Mouse (Mus musculus) spleen, adult 2 months (tissue): Measurements from ENCODE around the gene Ppp1cb. TPM values are rescaled to one million over a fixed set of nuclear protein-coding genes. Genes with fewer than 3 reads are reported as not detected.

ENCODE experiments used
- DNase-seq, 2 experiments: peaks; one replicate each; pipeline versions ENCODE4 v3.0.0 to v3.0.0-alpha.2; 2012 to 2021; ENCODE audit warnings: low spot score in 2 of 2, low read depth in 1 of 2
- H3K27ac ChIP-seq: fragments of 200-500 bp; 2 replicates; pipeline ENCODE4 v1.5.1; 2012; ENCODE audit warnings: low read length, inconsistent platforms; ENCODE audit not compliant: insufficient read depth
- H3K27me3 ChIP-seq: fragments of 200-500 bp; 2 replicates; pipeline ENCODE4 v1.6.1; 2012; ENCODE audit warnings: mild to moderate bottlenecking, moderate library complexity, low read length, inconsistent platforms; ENCODE audit not compliant: control insufficient read depth, insufficient read depth
- H3K36me3 ChIP-seq: fragments of 200-500 bp; 2 replicates; pipeline ENCODE4 v1.6.1; 2012; ENCODE audit warnings: mild to moderate bottlenecking, low read length, inconsistent platforms; ENCODE audit not compliant: control insufficient read depth, insufficient read depth
- H3K4me1 ChIP-seq: fragments of 200-500 bp; 2 replicates; pipeline ENCODE4 v1.6.1; 2011; ENCODE audit warnings: inconsistent platforms; ENCODE audit not compliant: control insufficient read depth, insufficient read depth, insufficient read length
- H3K4me3 ChIP-seq: fragments of 200-500 bp; 2 replicates; pipeline ENCODE4 v1.5.1; 2011; ENCODE audit warnings: mild to moderate bottlenecking, inconsistent platforms; ENCODE audit not compliant: insufficient read depth, insufficient read length; ENCODE audit errors: extremely low read depth
- CTCF ChIP-seq: fragments of 200-500 bp; IDR thresholded peaks from 2 replicates; pipeline ENCODE4 v1.5.1; 2011; ENCODE audit warnings: mild to moderate bottlenecking, inconsistent platforms; ENCODE audit not compliant: insufficient read depth, insufficient read length, insufficient replicate concordance; ENCODE audit errors: extremely low read depth
- POLR2A ChIP-seq: fragments of 200-500 bp; IDR thresholded peaks from 2 replicates; pipeline ENCODE4 v1.6.1; 2011; ENCODE audit warnings: low read depth, low read length, inconsistent platforms
- WGBS: fragments of 180-500 bp; shearing (Covaris S2); methylation state at CpG from one replicate; pipeline ENCODE4 v1.1.7; 2018; 5-methylcytosine and 5-hydroxymethylcytosine counted together
- polyA plus RNA-seq: library from polyadenylated mRNA; depleted of rRNA; stranded (reverse); fragments of >200 nt; gene quantifications from 2 replicates; pipeline ENCODE4 v1.2.3, GENCODE M21; 2012

Ppp1cb gene
- polyA plus RNA-seq, 1 experiment: 14.8 TPM

DNA sequence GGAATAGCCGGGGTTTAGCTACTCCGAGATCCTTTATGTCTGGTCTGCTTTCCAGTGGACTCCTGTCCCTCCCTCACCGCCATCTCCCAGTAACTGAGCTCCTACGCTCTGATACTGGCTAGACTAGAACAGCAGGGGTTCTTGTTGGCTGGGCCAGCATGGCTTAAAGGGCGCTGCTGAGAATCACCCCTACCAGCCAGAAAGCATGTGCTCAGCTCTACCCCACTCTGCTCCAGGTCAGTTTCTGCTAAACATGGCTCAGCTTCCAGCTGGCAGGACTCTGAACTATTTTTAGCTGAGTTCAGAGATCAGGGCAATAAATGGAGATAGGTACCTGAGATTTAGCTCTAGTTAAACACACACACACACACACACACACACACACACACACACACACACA lies 12.2 kb upstream of the Ppp1cb start:
- H3K4me1 ChIP-seq: no peaks in the 10 kb centered on the region
- WGBS: 93% methylated on average over 5 of the region's 5 CpGs
- no peaks in the 10 kb centered on the region for H3K27me3 ChIP-seq
- no peak overlapping the region for H3K4me3 ChIP-seq
- no peak for TF ChIP-seq POLR2A
- no peak for TF ChIP-seq CTCF
- DNase-seq: no peak
- H3K27ac ChIP-seq: no peak overlapping the region
- no peaks in the 10 kb centered on the region for H3K36me3 ChIP-seq

DNA sequence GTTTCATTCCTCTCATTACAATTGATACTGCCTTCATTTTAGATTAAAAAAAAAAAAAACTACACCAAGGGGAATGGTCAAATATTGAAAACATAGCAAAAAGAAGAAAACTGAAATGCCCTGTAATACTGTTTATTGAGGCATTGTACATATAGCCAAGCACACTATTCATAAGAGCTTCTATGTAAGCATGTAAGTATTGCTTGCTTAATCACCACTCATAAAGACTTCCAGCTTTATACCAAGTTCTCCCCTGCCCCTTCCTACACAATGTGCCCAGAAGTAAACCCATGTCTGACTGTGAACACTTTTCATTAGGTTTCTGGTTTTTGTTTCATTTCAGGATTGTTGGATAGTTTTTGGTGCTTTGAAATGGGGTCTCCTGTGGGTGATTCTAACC lies 11.8 kb upstream of the Ppp1cb start:
- H3K36me3 ChIP-seq: no peaks in the 10 kb centered on the region
- no peaks in the 10 kb centered on the region for H3K27me3 ChIP-seq
- DNase-seq: no peak
- H3K4me1 ChIP-seq: no peaks in the 10 kb centered on the region
- H3K4me3 ChIP-seq: no peak overlapping the region
- H3K27ac ChIP-seq: no peak overlapping the region
- TF ChIP-seq CTCF (no peak), POLR2A (no peak)

DNA sequence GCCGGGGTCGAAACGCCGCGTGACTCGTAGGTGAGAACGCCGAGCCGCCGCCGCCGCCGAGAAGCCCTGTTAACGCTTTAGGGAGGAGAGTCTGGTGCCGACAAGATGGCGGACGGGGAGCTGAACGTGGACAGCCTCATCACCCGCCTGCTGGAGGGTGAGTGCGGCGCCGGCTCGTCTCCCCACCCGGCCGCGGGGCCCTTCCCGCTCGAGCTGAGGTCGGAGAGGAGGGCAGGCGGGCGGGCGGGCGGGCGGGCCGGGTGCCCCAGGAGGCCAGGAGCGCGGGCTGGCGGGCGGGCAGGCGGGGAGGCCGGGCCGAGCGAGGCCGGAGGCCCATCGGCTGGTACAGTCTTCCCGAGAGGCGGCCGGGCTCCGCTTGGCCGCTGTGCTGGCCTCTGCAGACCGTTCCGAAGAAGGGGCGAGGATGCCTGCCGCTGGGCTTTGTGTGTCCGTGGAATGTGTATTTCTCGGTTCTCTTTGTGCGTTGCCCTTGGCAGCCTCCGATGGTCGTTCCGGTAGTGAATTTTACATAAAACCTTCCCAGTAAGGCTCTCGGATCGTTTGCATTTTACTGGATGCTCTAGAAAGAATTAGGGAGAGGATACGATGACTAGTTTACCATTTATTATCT lies 723 bp downstream of the Ppp1cb start:
- WGBS: 2% methylated on average over 52 of the region's 63 CpGs
- no peak for DNase-seq
- no peak for TF ChIP-seq CTCF
- TF ChIP-seq POLR2A: no peak
- peaks cover 4% of the 10 kb centered on the region for H3K4me1 ChIP-seq
- peak overlapping the region; percentile 93 for H3K27ac ChIP-seq
- H3K4me3 ChIP-seq: peak overlapping the region; percentile 72
- no peaks in the 10 kb centered on the region for H3K36me3 ChIP-seq
- H3K27me3 ChIP-seq: no peaks in the 10 kb centered on the region

DNA sequence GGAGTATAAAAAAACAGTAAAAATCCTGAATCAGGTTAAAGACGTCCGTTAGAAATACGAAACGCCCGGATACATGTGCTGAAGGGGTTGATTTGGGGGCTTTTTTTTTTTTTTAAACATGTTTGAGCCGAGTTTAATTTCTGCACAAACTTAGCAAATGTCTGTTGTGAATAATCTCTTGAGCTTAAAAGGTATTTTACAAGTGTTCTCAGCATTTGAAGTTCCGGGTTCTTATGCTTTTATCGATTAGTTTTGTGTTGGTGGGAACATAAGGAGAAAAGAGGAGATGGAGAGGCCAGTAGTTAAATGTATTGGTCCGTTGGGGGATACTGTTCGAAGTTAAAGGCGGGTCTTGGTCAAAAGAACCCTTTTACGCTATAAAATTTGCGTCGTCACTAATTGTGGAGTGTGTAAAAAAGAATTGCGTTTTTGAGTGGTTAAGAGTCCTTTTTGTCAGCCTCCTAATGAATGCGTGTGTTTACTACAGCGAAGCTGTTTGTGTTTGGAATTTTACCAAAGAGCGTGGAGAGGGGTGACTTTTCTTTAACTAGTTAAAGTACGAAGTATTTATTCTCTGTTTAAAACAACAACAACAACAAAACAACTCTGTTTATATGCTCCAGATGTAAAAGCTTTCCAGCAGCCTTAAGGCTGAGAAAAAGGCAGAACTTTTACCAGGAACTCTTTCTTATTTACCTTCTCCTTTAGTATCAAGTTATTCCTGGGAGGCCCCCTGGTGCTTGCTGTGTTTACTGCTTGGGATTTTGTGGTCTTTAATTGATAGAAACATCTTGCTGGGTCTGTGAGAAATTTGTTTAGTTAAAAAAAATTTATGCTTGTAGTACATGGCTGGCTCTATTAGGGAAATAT lies 1.5 kb downstream of the Ppp1cb start:
- Histone ChIP-seq H3K27ac (peak overlapping the region; percentile 32; the same call in 1 of the 2 replicates), H3K4me3 (peak overlapping the region; percentile 72), H3K36me3 (no peaks in the 10 kb centered on the region), H3K27me3 (no peaks in the 10 kb centered on the region), H3K4me1 (peaks cover 4% of the 10 kb centered on the region)
- TF ChIP-seq CTCF (no peak), POLR2A (no peak)
- under 1% methylated on average over 19 of the region's 19 CpGs for WGBS
- DNase-seq: peak in 1 of 2 experiments; percentile 19

DNA sequence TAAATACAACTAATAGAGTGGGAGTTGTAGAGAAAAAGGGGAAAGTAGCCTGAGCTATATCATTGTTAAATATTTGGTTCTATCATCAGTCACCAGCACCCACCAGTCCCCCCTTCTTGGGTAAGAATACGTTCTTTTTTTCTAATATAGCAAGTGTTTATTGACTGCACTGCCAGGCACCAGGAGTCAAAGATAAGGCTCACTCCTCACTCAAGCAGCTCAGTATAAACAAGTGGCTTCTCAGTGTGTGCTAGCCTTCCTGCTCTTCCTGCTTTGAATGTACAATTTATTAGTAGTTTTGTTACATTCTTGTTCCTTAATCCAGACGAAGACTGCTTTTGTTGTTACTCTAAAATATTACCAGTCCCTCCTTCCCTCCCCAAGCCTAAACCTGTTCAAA lies 2.3 kb downstream of the Ppp1cb start:
- no peak for DNase-seq
- peaks cover 4% of the 10 kb centered on the region for H3K4me1 ChIP-seq
- H3K4me3 ChIP-seq: no peak overlapping the region; the same call in 1 of the 2 replicates
- H3K27ac ChIP-seq: no peak overlapping the region
- WGBS: 33% methylated on average over 2 of the region's 2 CpGs
- TF ChIP-seq POLR2A (no peak), CTCF (no peak)
- no peaks in the 10 kb centered on the region for H3K36me3 ChIP-seq
- H3K27me3 ChIP-seq: no peaks in the 10 kb centered on the region

DNA sequence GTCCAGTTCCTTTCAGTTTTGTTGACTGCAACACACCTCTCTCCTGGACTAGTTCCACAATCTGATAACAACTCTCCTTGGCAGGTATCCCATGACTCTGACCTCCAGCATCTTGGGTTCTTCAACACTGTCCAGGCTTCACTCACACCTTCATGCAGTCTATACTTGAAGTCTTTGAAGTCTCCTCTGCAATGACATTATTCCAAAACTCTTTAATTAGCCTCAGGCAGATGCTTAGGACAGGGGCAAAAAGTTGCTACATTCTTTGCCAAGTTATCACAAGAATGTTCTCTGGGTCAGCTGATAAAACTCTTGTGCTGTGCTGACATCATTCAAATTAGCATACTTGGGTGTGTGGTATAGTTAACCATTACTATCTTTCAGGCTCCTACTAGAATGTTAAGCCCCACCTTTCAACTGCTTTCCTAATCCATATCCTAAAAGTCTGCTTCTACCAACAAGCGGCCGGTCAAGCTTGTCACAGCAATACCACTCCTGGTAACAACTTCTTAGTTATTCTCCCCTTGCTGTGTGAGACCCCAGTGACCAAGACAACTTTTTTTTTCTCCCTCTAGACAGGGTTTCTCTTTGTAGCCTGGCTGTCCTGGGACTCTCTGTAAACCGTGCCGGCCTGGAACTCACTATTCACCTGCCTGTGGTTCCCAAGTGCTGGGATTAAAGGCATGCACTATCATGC lies 13.8 kb downstream of the Ppp1cb start:
- peaks cover 4% of the 10 kb centered on the region; the same call in 1 of the 2 replicates for H3K4me1 ChIP-seq
- no peaks in the 10 kb centered on the region; the same call in 1 of the 2 replicates for H3K36me3 ChIP-seq
- WGBS: 88% methylated on average over 4 of the region's 4 CpGs
- TF ChIP-seq POLR2A: no peak
- TF ChIP-seq CTCF: no peak
- DNase-seq: no peak
- no peak overlapping the region for H3K27ac ChIP-seq
- no peaks in the 10 kb centered on the region for H3K27me3 ChIP-seq
- H3K4me3 ChIP-seq: no peak overlapping the region

DNA sequence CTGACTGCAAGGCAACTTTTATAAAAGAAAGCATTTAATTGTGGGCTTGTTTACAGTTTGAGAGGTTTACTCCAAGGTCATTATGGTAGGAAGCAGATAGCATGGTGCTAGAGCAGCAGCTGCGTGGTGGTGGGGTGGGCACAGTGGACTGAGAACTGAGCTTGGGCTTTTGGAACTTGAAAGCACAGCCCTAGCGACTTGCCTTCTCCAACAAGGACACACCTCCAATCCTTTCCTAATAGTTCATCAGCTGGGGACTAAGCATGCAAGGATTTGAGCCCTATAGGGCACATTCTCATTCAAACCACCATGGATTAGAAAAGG lies 14.3 kb downstream of the Ppp1cb start:
- Histone ChIP-seq H3K27ac (no peak overlapping the region), H3K27me3 (no peaks in the 10 kb centered on the region), H3K4me3 (no peak overlapping the region), H3K4me1 (peaks cover 4% of the 10 kb centered on the region; the same call in 1 of the 2 replicates), H3K36me3 (no peaks in the 10 kb centered on the region; the same call in 1 of the 2 replicates)
- 83% methylated on average over 2 of the region's 2 CpGs for WGBS
- TF ChIP-seq CTCF (no peak), POLR2A (no peak)
- DNase-seq: no peak
